In genomic region chr9:21924099-21924493, GRCm38 (mm10) we compare ENCODE assay signal across 8 mouse cellular contexts. TPM values are rescaled to one million over a fixed set of nuclear protein-coding genes. Genes with fewer than 3 reads are reported as not detected.
A peak's percentile ranks its signal among the peaks of the same experiment; 100 is the strongest.
DNase-seq lines count a peak whose midpoint lies in the region; ATAC-seq lines count a peak whose summit lies in the region.

No protein-coding gene starts in this region.

- no peaks in the 10 kb centered on the region for H3K27me3 ChIP-seq in megakaryocyte, embryonic 14.5 days (replicated peaks)
- no peaks in the 10 kb centered on the region for H3K27me3 ChIP-seq in hindbrain, embryonic 16.5 days (replicated peaks; ENCODE audit: control insufficient read depth, insufficient read depth, low read length)

- no peak overlapping the region for H3K9ac ChIP-seq in hindbrain, embryonic 16.5 days (ENCODE audit: low read depth, low read length)

- H3K27ac ChIP-seq in hindbrain, embryonic 16.5 days (ENCODE audit: low read depth, low read length) = no peak overlapping the region

- peaks cover 15% of the 10 kb centered on the region for H3K36me3 ChIP-seq in megakaryocyte, embryonic 14.5 days (replicated peaks; ENCODE audit: low read length)
- no peaks in the 10 kb centered on the region for H3K36me3 ChIP-seq in hindbrain, embryonic 16.5 days (ENCODE audit: control insufficient read depth, insufficient read depth, low read length)

- H3K4me1 ChIP-seq in megakaryocyte, embryonic 14.5 days = peaks cover 69% of the 10 kb centered on the region
- H3K4me1 ChIP-seq in hindbrain, embryonic 16.5 days (ENCODE audit: control insufficient read depth, insufficient read depth, low read depth, low read length) = peaks cover 9% of the 10 kb centered on the region

- H3K4me3 ChIP-seq in megakaryocyte, embryonic 14.5 days (replicated peaks) = peak overlapping the region; percentile 73
- no peak overlapping the region for H3K4me3 ChIP-seq in hindbrain, embryonic 16.5 days (ENCODE audit: low read length)

- H3K9me3 ChIP-seq in megakaryocyte, embryonic 14.5 days = no peaks in the 10 kb centered on the region
- H3K9me3 ChIP-seq in hindbrain, embryonic 16.5 days (ENCODE audit: control insufficient read depth, low read length) = no peaks in the 10 kb centered on the region

- no peak for ATAC-seq in hindbrain, embryonic 16.5 days

- H3K4me2 ChIP-seq in hindbrain, embryonic 16.5 days (ENCODE audit: low read length) = no peak overlapping the region

- DNase-seq in MN1 (ENCODE audit: low spot score) = peak; percentile 86
- DNase-seq in adrenal gland, postnatal 4 days (ENCODE audit: low spot score in 2 of 2) = peak; percentile 62 to 87
- DNase-seq in heart, adult 11 months = peak; percentile 100
- DNase-seq in kidney, postnatal 10 days = peak; percentile 93
- DNase-seq in urinary bladder, postnatal 25 days (ENCODE audit: low spot score) = peak; percentile 90
- DNase-seq in thymus, postnatal 14 days = no peak

- 67% methylated on average over 6 of the region's 6 CpGs for WGBS in hindbrain, embryonic 16.5 days

RNA-seq across cellular contexts. Expression of gene Ccdc159, which starts 3.2 kb away (rescaled TPM):
- total RNA-seq in adrenal gland, postnatal 4 days (2021) = 10 to 100 TPM; 13.3 to 14.2 TPM
- 0.67 and 4.8 TPM in 2 replicates for polyA plus RNA-seq in megakaryocyte, embryonic 14.5 days (2012; ENCODE audit: insufficient read depth, low replicate concordance)
- 9.7 and 9.8 TPM in 2 replicates for polyA plus RNA-seq in hindbrain, embryonic 16.5 days (2015; fragmentation: Nextera tagmentation; extraction: Ambion mirVana)

RNA-seq across cellular contexts. Expression of gene Tmem205, which starts 3.3 kb away (rescaled TPM):
- total RNA-seq in adrenal gland, postnatal 4 days (2021) = 100 to 1,000 TPM; 242 to 269 TPM
- 33.0 and 55.9 TPM in 2 replicates for polyA plus RNA-seq in megakaryocyte, embryonic 14.5 days (2012; ENCODE audit: insufficient read depth, low replicate concordance)
- polyA plus RNA-seq in hindbrain, embryonic 16.5 days (2015; fragmentation: Nextera tagmentation; extraction: Ambion mirVana) = 56.5 and 61.0 TPM in 2 replicates

RNA-seq across cellular contexts. Expression of gene Rab3d, which starts 6.1 kb away (rescaled TPM):
- total RNA-seq in adrenal gland, postnatal 4 days (2021) = 10 to 100 TPM; 55.5 to 60.2 TPM
- 1.7 and 4.9 TPM in 2 replicates for polyA plus RNA-seq in megakaryocyte, embryonic 14.5 days (2012; ENCODE audit: insufficient read depth, low replicate concordance)
- polyA plus RNA-seq in hindbrain, embryonic 16.5 days (2015; fragmentation: Nextera tagmentation; extraction: Ambion mirVana) = 23.6 and 24.3 TPM in 2 replicates

RNA-seq across cellular contexts. Expression of gene Plppr2, which starts 12.7 kb away (rescaled TPM):
- 10 to 100 TPM; 39.4 to 41.6 TPM for total RNA-seq in adrenal gland, postnatal 4 days (2021)
- 3.1 and 6.4 TPM in 2 replicates for polyA plus RNA-seq in megakaryocyte, embryonic 14.5 days (2012; ENCODE audit: insufficient read depth, low replicate concordance)
- 106 and 115 TPM in 2 replicates for polyA plus RNA-seq in hindbrain, embryonic 16.5 days (2015; fragmentation: Nextera tagmentation; extraction: Ambion mirVana)

RNA-seq across cellular contexts. Expression of gene Swsap1, which starts 31.5 kb away (rescaled TPM):
- total RNA-seq in adrenal gland, postnatal 4 days (2021) = 10 to 100 TPM; 15.9 to 16.1 TPM
- polyA plus RNA-seq in megakaryocyte, embryonic 14.5 days (2012; ENCODE audit: insufficient read depth, low replicate concordance) = 3.9 and 5.9 TPM in 2 replicates
- polyA plus RNA-seq in hindbrain, embryonic 16.5 days (2015; fragmentation: Nextera tagmentation; extraction: Ambion mirVana) = 8.1 and 8.7 TPM in 2 replicates
